Mouse (Mus musculus) hindbrain, embryonic 16.5 days (tissue): ENCODE measurements around the gene Pip5k1b. TPM values are rescaled to one million over a fixed set of nuclear protein-coding genes. Genes with fewer than 3 reads are reported as not detected.

Source experiments
- ATAC-seq: fragments of 200-750 bp; cut with Nextera tagmentation; 2 replicates; pipeline ENCODE4 v1.8.0; 2017; ENCODE audit warnings: moderate TSS enrichment, moderate library complexity
- H3K27ac ChIP-seq: fragments of 300-500 bp; sonication (generic); 2 replicates; pipeline ENCODE4 v1.5.1; 2014; ENCODE audit warnings: low read depth, mild to moderate bottlenecking, control low read depth, low read length, moderate library complexity
- H3K27me3 ChIP-seq: fragments of 300-500 bp; sonication (generic); replicated peaks from 2 replicates; pipeline ENCODE4 v1.6.1; 2014; ENCODE audit warnings: low read length; ENCODE audit not compliant: control insufficient read depth, insufficient read depth
- H3K36me3 ChIP-seq: fragments of 300-500 bp; sonication (generic); 2 replicates; pipeline ENCODE4 v1.6.1; 2014; ENCODE audit warnings: mild to moderate bottlenecking, low read length, moderate library complexity, mixed read lengths; ENCODE audit not compliant: control insufficient read depth, insufficient read depth
- H3K4me1 ChIP-seq: fragments of 300-500 bp; sonication (generic); 2 replicates; pipeline ENCODE4 v1.6.1; 2014; ENCODE audit warnings: low read depth, low read length; ENCODE audit not compliant: control insufficient read depth, insufficient read depth
- H3K4me2 ChIP-seq: fragments of 300-500 bp; sonication (generic); 2 replicates; pipeline ENCODE4 v1.6.1; 2014; ENCODE audit warnings: mild to moderate bottlenecking, low read length, control low read depth, moderate library complexity
- H3K4me3 ChIP-seq: fragments of 300-500 bp; sonication (generic); 2 replicates; pipeline ENCODE4 v1.5.1; 2014; ENCODE audit warnings: mild to moderate bottlenecking, low read length, control low read depth, moderate library complexity
- H3K9ac ChIP-seq: fragments of 300-500 bp; sonication (generic); 2 replicates; pipeline ENCODE4 v1.6.1; 2014; ENCODE audit warnings: low read depth, mild to moderate bottlenecking, control low read depth, low read length, moderate library complexity
- H3K9me3 ChIP-seq: fragments of 300-500 bp; sonication (generic); 2 replicates; pipeline ENCODE4 v1.6.1; 2014; ENCODE audit warnings: mild to moderate bottlenecking, low read length, moderate library complexity; ENCODE audit not compliant: control insufficient read depth
- WGBS: fragments of 180-500 bp; shearing (Covaris S2); extraction: QIAGEN DNeasy Blood & Tissue Kit; methylation state at CpG from one replicate; pipeline ENCODE4 v1.1.7; 2014; 5-methylcytosine and 5-hydroxymethylcytosine counted together
- polyA plus RNA-seq: library from polyadenylated mRNA; unstranded; fragments of >200 nt; fragmentation: Nextera tagmentation; extraction: Ambion mirVana; gene quantifications from 2 replicates; pipeline ENCODE4 v1.2.1, GENCODE M21; 2015

Pip5k1b gene
- polyA plus RNA-seq, 1 experiment from 2014 or later = 2.2 TPM

DNA sequence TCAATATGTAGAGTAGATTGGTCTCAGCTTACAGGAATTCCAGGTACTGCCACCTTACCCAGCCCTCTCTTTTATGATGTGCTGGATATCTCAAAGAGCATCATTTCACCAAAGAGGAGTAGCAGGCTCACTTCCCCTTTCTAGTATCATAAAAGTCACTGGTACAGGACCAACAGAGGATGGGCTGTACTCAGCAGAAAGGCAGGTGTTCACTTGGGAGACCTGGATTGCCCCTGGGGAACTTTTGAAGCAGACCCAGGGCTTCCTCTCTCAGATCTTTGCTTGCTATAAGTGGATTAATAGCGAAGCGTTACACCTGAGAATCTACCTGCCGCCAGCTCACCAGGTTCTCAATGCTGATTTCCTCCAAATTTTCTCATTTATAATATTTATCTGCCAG lies 127.7 kb downstream of the Pip5k1b start:
- H3K9me3 ChIP-seq = no peaks in the 10 kb centered on the region
- no peaks in the 10 kb centered on the region for H3K27me3 ChIP-seq
- ATAC-seq = no peak
- no peak overlapping the region for H3K9ac ChIP-seq
- no peak overlapping the region for H3K4me3 ChIP-seq
- H3K4me2 ChIP-seq = no peak overlapping the region
- no peak overlapping the region for H3K27ac ChIP-seq
- 93% methylated on average over 3 of the region's 3 CpGs for WGBS
- H3K4me1 ChIP-seq = no peaks in the 10 kb centered on the region
- no peaks in the 10 kb centered on the region for H3K36me3 ChIP-seq

DNA sequence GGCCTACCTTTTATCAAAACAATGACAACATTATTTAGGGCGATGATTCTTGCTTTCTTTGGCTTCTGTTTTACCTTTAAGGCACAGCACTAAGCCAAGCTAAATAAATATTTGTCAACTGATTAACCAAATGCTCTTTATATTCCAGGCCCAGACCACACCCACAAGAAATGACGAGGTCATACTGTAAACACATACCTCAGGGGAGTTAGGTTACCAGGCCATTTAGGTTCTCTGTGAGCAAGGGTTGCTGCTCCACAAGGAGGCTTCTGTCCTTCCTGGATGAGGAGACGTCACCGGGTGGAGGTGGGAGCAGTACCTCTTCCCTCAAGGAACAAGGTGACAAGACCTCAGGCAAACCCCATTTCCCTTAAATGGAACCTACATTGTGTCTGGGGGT lies 128.4 kb downstream of the Pip5k1b start:
- no peak for ATAC-seq
- H3K27me3 ChIP-seq = no peaks in the 10 kb centered on the region
- H3K4me1 ChIP-seq = no peaks in the 10 kb centered on the region
- no peak overlapping the region for H3K9ac ChIP-seq
- no peaks in the 10 kb centered on the region for H3K9me3 ChIP-seq
- H3K4me2 ChIP-seq = no peak overlapping the region
- H3K36me3 ChIP-seq = no peaks in the 10 kb centered on the region
- 79% methylated on average over 4 of the region's 4 CpGs for WGBS
- no peak overlapping the region for H3K4me3 ChIP-seq
- H3K27ac ChIP-seq = no peak overlapping the region

DNA sequence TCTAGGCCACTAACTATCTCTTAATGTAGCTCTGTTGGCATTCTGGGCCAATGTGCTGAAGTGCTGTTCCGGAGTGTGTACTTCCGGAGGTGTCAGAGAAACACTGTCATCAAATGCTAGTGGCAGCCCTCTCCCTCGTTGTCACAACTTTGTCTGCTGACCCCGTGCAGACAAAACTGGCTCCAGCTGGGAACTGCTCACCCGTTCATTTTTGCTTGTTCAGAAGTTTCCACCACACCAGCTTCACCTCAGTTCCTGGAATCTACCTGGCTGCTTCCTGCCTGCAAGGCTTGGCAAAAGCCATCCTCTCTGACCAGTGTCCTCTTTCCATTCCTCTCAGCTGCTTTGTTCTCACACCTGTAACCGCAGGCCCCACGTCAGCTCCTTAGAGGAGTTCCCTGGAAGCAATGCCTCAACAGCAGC lies 128.9 kb downstream of the Pip5k1b start:
- Histone ChIP-seq H3K9ac (no peak overlapping the region), H3K27ac (no peak overlapping the region), H3K36me3 (no peaks in the 10 kb centered on the region), H3K4me3 (no peak overlapping the region), H3K4me2 (no peak overlapping the region), H3K4me1 (no peaks in the 10 kb centered on the region), H3K9me3 (no peaks in the 10 kb centered on the region), H3K27me3 (no peaks in the 10 kb centered on the region)
- 84% methylated on average over 7 of the region's 7 CpGs for WGBS
- ATAC-seq = no peak

DNA sequence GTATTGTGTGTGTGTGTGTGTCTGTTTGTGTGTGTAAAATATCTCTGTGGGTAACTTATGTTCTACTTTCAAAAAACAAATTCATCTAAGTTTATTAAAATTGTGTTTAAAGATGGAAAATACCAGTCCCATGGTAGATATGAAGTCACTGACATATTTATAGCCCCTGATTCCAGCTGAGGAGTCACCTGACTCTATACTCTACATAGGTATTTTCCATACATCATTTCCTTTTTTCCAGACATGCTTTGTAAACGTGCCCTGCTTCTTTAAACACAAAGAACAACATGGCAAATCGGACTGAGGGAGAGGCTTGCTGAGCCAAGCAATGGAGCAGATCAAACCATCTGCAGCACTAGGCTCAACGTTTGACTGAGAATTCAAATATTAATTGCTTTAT lies 137.6 kb downstream of the Pip5k1b start:
- Histone ChIP-seq H3K27ac (no peak overlapping the region), H3K9me3 (no peaks in the 10 kb centered on the region), H3K36me3 (no peaks in the 10 kb centered on the region), H3K4me2 (no peak overlapping the region), H3K4me1 (peaks cover 4% of the 10 kb centered on the region), H3K4me3 (no peak overlapping the region), H3K9ac (no peak overlapping the region), H3K27me3 (no peaks in the 10 kb centered on the region)
- no peak for ATAC-seq
- WGBS = 68% methylated on average over 3 of the region's 3 CpGs

DNA sequence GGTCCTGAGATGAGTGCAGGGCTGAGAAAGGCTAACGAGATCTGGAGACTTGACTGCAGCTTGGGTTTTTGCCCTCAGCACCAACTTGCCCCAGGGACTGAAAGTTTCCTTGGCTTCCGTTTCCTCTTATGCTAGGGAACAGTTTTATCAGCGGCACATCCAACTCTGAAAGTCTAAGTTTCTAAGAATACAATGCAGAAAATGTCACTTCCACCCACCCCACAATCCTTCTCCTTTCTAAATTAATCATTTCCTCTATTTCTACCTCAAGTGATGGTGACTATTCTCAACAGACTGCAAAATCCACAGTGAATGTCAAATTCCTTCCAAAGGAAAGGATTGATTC lies 138.0 kb downstream of the Pip5k1b start:
- Histone ChIP-seq H3K9me3 (no peaks in the 10 kb centered on the region), H3K4me2 (no peak overlapping the region), H3K27me3 (no peaks in the 10 kb centered on the region), H3K4me3 (no peak overlapping the region), H3K4me1 (peaks cover 4% of the 10 kb centered on the region), H3K27ac (no peak overlapping the region), H3K36me3 (no peaks in the 10 kb centered on the region), H3K9ac (no peak overlapping the region)
- no peak for ATAC-seq
- 91% methylated on average over 3 of the region's 3 CpGs for WGBS

DNA sequence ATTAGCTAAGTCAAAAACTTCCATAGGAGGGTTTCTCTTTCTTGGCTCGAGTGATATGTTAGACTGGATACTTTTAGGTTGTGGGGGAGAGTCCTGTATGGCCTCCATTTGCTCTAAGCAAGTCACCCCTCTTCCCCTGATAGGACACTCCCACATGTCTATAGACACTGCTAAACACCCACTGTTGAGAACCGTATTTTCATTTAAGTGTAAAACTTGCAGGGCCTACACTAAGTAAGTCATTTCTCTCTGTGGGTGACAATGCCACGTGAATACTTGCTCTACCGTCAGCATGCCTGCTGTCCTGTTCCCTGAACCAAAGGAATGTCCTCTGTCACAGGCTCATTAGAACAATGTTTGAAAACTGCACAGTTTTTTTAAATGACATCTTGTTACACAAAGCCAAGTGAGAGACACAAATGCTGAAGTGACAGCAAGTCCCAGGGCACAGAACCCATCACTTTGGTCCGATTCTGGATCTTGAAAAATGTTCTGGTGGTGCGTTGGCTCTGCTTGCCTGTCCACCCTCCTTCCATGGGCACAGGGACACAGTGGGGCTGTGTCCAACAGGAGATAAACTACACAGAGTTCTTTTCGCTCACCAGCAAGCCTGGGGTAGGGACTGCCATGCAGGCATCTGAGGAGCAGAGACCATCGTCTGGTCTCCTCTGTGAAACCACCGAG lies 138.6 kb downstream of the Pip5k1b start:
- H3K4me2 ChIP-seq = no peak overlapping the region
- no peaks in the 10 kb centered on the region for H3K27me3 ChIP-seq
- no peak overlapping the region for H3K9ac ChIP-seq
- no peak overlapping the region for H3K4me3 ChIP-seq
- H3K4me1 ChIP-seq = peaks cover 4% of the 10 kb centered on the region
- H3K36me3 ChIP-seq = no peaks in the 10 kb centered on the region
- H3K27ac ChIP-seq = no peak overlapping the region
- no peak for ATAC-seq
- H3K9me3 ChIP-seq = no peaks in the 10 kb centered on the region
- WGBS = 86% methylated on average over 9 of the region's 9 CpGs

DNA sequence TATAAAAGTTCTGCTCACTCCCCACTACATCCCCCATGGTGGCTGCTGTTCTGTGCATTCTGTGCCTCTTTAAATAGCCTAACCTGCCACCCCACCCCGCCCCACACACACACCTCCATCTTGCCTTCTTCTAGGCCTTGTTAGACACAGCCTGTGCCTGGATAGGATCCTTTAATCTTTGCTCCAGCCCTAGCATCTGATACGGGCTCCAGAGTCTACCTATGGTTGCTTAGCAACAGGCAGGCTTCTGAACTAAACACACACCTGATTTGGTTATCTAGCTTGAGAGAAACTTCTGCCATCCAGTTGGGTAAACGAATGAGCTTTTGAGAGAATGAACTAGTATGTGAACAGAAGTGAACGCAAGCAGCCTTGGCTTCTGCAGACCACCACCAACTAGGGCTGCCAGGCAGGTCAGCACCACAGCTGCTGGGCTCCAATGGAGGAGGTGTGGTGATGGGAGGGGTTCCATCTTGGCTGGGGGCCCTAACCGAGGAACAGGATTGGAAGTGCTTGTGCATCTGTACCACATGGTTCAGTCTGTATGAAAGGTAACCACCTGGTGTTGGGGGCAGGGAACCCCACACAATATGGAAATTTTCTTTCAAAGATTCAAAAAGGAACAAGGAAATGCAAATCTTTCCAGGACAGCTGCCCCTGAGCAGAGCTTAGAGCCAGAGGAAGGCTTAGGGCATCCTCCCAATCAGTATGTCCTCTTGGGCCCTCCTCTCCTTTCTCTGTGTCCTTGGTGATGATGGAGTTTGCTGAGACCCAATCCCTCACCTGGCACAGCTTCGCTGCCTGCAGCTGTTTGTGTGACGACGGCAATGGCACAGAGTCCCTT lies 139.7 kb downstream of the Pip5k1b start:
- H3K36me3 ChIP-seq = no peaks in the 10 kb centered on the region
- peak; percentile 90 for ATAC-seq

DNA sequence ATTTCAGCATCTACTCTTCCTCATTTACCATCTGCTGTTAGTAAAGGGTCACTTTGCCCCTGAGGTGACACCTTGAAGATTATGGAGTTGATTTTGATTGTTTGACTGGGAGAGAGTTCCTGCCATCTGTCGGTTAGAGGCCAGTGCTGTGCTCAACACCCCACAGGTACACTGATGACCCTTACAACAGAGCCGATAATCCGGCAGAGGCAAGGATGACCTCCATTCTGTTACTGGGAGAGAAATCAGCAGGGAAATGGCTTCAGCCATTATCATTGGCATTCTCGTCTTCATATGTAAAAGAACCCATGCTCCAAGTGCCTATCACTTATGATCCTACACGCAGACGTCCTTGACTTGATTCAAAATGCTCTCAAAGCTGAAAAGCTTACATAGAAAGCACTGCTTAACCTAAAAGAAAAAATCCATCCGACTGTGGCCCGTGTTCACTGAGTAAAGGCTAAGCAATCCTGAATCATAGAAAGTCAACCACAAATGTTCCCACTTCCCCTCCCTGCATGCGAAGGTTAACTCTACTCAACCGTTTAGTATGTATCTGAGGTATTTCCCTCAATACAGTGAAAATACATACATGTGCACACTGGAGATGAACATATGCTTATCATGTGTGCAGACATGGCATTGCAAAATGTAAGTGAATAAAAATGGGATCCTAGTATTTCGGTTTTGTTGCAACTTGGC lies 146.7 kb downstream of the Pip5k1b start:
- Histone ChIP-seq H3K9ac (no peak overlapping the region), H3K4me3 (no peak overlapping the region), H3K27me3 (no peaks in the 10 kb centered on the region), H3K36me3 (no peaks in the 10 kb centered on the region), H3K4me2 (no peak overlapping the region), H3K27ac (no peak overlapping the region), H3K4me1 (no peaks in the 10 kb centered on the region), H3K9me3 (no peaks in the 10 kb centered on the region)
- no peak for ATAC-seq
- WGBS = 83% methylated on average over 11 of the region's 11 CpGs

More for the DNA sequence above, 139.7 kb downstream of the Pip5k1b start:
- Histone ChIP-seq H3K27me3 (no peaks in the 10 kb centered on the region), H3K4me2 (no peak overlapping the region), H3K4me1 (peaks cover 4% of the 10 kb centered on the region), H3K9me3 (no peaks in the 10 kb centered on the region), H3K4me3 (no peak overlapping the region), H3K27ac (no peak overlapping the region), H3K9ac (no peak overlapping the region)
- WGBS = 74% methylated on average over 8 of the region's 8 CpGs

DNA sequence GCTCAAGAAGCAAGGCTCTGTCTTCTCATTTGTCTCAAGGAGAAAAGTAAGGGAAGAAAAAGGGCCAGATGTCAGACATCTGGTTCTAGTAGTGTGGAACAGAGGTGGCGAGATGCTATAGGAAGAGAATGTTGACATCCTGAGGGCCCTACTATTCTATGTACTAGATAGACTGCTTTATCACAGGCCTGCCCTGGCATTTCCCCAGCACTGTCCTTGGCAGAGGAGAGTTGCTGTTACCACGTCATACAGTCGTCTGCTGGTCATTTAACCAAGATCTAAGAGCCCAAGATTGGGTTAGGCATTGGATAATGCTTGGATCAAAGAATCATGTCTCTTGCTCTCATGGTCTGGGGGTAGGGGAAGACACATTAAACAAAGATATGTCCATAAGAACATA lies 151.0 kb downstream of the Pip5k1b start:
- ATAC-seq = no peak
- Histone ChIP-seq H3K9me3 (no peaks in the 10 kb centered on the region), H3K4me3 (no peak overlapping the region), H3K4me1 (no peaks in the 10 kb centered on the region), H3K4me2 (no peak overlapping the region), H3K27ac (no peak overlapping the region), H3K9ac (no peak overlapping the region), H3K36me3 (no peaks in the 10 kb centered on the region), H3K27me3 (no peaks in the 10 kb centered on the region)
- WGBS = 95% methylated on average over 3 of the region's 3 CpGs
